Mouse (Mus musculus): ENCODE data around the gene Alyref. TPM values are rescaled to one million over a fixed set of nuclear protein-coding genes. Genes with fewer than 3 reads are reported as not detected.
A peak's percentile ranks its signal among the peaks of the same experiment; 100 is the strongest.

The Alyref gene
- polyA plus RNA-seq, 1 experiment from 2014 or later = 686 TPM

- Histone ChIP-seq H3K9ac (ENCODE audit: low read depth, low read length) (peak overlapping the region; percentile 96), H3K4me1 (replicated peaks; ENCODE audit: control insufficient read depth, insufficient read depth, low read length) (peaks cover 14% of the 10 kb centered on the region; the same call in 1 of the 2 replicates), H3K4me2 (replicated peaks; ENCODE audit: low read depth, low read length) (peak overlapping the region; percentile 86), H3K36me3 (ENCODE audit: control insufficient read depth, insufficient read depth, low read length) (peaks cover 19% of the 10 kb centered on the region), H3K27ac (ENCODE audit: low read depth, low read length) (no peak overlapping the region), H3K4me3 (ENCODE audit: low read depth, low read length) (peak overlapping the region; percentile 99), H3K27me3 (ENCODE audit: control insufficient read depth, insufficient read depth, low read length) (no peaks in the 10 kb centered on the region), H3K9me3 (ENCODE audit: control insufficient read depth, low read length) (no peaks in the 10 kb centered on the region)
- no peak for ATAC-seq (ENCODE audit: low FRiP score)
- WGBS = 49% methylated on average over 5 of the region's 5 CpGs
- no peak for DNase-seq (ENCODE audit: low spot score)
Measured at GRCm38 (mm10) chr11:120574278-120574600, 23.9 kb downstream of the Alyref start.

GRCm38 (mm10) chr11:120573585-120574277, 24.4 kb downstream of the Alyref start:
- H3K36me3 ChIP-seq (ENCODE audit: control insufficient read depth, insufficient read depth, low read length) = peaks cover 14% of the 10 kb centered on the region
- DNase-seq (ENCODE audit: low spot score) (no peak), ATAC-seq (ENCODE audit: low FRiP score) (no peak)
- H3K9me3 ChIP-seq (ENCODE audit: control insufficient read depth, low read length) = no peaks in the 10 kb centered on the region
- H3K4me3 ChIP-seq (ENCODE audit: low read depth, low read length) = peak overlapping the region; percentile 99
- peak overlapping the region; percentile 86 for H3K4me2 ChIP-seq (replicated peaks; ENCODE audit: low read depth, low read length)
- peak overlapping the region; percentile 96 for H3K9ac ChIP-seq (ENCODE audit: low read depth, low read length)
- under 1% methylated on average over 23 of the region's 23 CpGs for WGBS
- H3K27me3 ChIP-seq (ENCODE audit: control insufficient read depth, insufficient read depth, low read length) = no peaks in the 10 kb centered on the region
- H3K27ac ChIP-seq (ENCODE audit: low read depth, low read length) = peak overlapping the region; percentile 89
- H3K4me1 ChIP-seq (replicated peaks; ENCODE audit: control insufficient read depth, insufficient read depth, low read length) = peaks cover 14% of the 10 kb centered on the region; the same call in 1 of the 2 replicates

- H3K4me2 ChIP-seq (replicated peaks; ENCODE audit: low read depth, low read length) = peak within 1 kb of the TSS; percentile 86
- peaks cover 14% of the 10 kb centered on the region; the same call in 1 of the 2 replicates for H3K4me1 ChIP-seq (replicated peaks; ENCODE audit: control insufficient read depth, insufficient read depth, low read length)
- ATAC-seq (ENCODE audit: low FRiP score) = peak; percentile 97
- H3K9ac ChIP-seq (ENCODE audit: low read depth, low read length) = peak within 1 kb of the TSS; percentile 96
- peak within 1 kb of the TSS; percentile 89 for H3K27ac ChIP-seq (ENCODE audit: low read depth, low read length)
- under 1% methylated on average over 83 of the region's 94 CpGs for WGBS
- H3K36me3 ChIP-seq (ENCODE audit: control insufficient read depth, insufficient read depth, low read length) = peaks cover 11% of the 10 kb centered on the region
- no peaks in the 10 kb centered on the region for H3K27me3 ChIP-seq (ENCODE audit: control insufficient read depth, insufficient read depth, low read length)
- H3K9me3 ChIP-seq (ENCODE audit: control insufficient read depth, low read length) = no peaks in the 10 kb centered on the region
- H3K4me3 ChIP-seq (ENCODE audit: low read depth, low read length) = peak within 1 kb of the TSS; percentile 99
- peak; percentile 100 for DNase-seq (ENCODE audit: low spot score)
Measured at GRCm38 (mm10) chr11:120572752-120573584, 25.2 kb downstream of the Alyref start, which contains the start of gene P4hb. P4hb (minus strand) TSS chr11:120573253.

GRCm38 (mm10) chr11:120572417-120572751, 25.8 kb downstream of the Alyref start:
- DNase-seq (ENCODE audit: low spot score) (no peak), ATAC-seq (ENCODE audit: low FRiP score) (peak; percentile 33)
- Histone ChIP-seq H3K27me3 (ENCODE audit: control insufficient read depth, insufficient read depth, low read length) (no peaks in the 10 kb centered on the region), H3K4me1 (replicated peaks; ENCODE audit: control insufficient read depth, insufficient read depth, low read length) (peaks cover 14% of the 10 kb centered on the region; the same call in 1 of the 2 replicates), H3K36me3 (ENCODE audit: control insufficient read depth, insufficient read depth, low read length) (peaks cover 12% of the 10 kb centered on the region), H3K27ac (ENCODE audit: low read depth, low read length) (peak overlapping the region; percentile 89), H3K9ac (ENCODE audit: low read depth, low read length) (peak overlapping the region; percentile 96), H3K4me2 (replicated peaks; ENCODE audit: low read depth, low read length) (peak overlapping the region; percentile 86), H3K9me3 (ENCODE audit: control insufficient read depth, low read length) (no peaks in the 10 kb centered on the region), H3K4me3 (ENCODE audit: low read depth, low read length) (peak overlapping the region; percentile 99)
- WGBS = 0% methylated on average over 22 of the region's 24 CpGs

- no peaks in the 10 kb centered on the region for H3K9me3 ChIP-seq (ENCODE audit: control insufficient read depth, low read length)
- DNase-seq (ENCODE audit: low spot score) = no peak
- H3K4me2 ChIP-seq (replicated peaks; ENCODE audit: low read depth, low read length) = peak overlapping the region; percentile 86
Measured at GRCm38 (mm10) chr11:120571754-120572416, 26.3 kb downstream of the Alyref start.

GRCm38 (mm10) chr11:120571122-120571521, 27.0 kb downstream of the Alyref start:
- WGBS = 90% methylated on average over 3 of the region's 3 CpGs

More at GRCm38 (mm10) chr11:120571754-120572416, 26.3 kb downstream of the Alyref start:
- Histone ChIP-seq H3K36me3 (ENCODE audit: control insufficient read depth, insufficient read depth, low read length) (peaks cover 13% of the 10 kb centered on the region), H3K9ac (ENCODE audit: low read depth, low read length) (peak overlapping the region; percentile 96), H3K27me3 (ENCODE audit: control insufficient read depth, insufficient read depth, low read length) (no peaks in the 10 kb centered on the region), H3K4me3 (ENCODE audit: low read depth, low read length) (peak overlapping the region; percentile 99), H3K27ac (ENCODE audit: low read depth, low read length) (peak overlapping the region; percentile 89), H3K4me1 (replicated peaks; ENCODE audit: control insufficient read depth, insufficient read depth, low read length) (peaks cover 14% of the 10 kb centered on the region; the same call in 1 of the 2 replicates)
- no peak for ATAC-seq (ENCODE audit: low FRiP score)
- 19% methylated on average over 11 of the region's 11 CpGs for WGBS

GRCm38 (mm10) chr11:120568324-120568723, 29.8 kb downstream of the Alyref start:
- Histone ChIP-seq H3K27me3 (ENCODE audit: control insufficient read depth, insufficient read depth, low read length) (no peaks in the 10 kb centered on the region), H3K4me1 (replicated peaks; ENCODE audit: control insufficient read depth, insufficient read depth, low read length) (peaks cover 8% of the 10 kb centered on the region; the same call in 1 of the 2 replicates), H3K27ac (ENCODE audit: low read depth, low read length) (no peak overlapping the region), H3K4me3 (ENCODE audit: low read depth, low read length) (no peak overlapping the region), H3K36me3 (ENCODE audit: control insufficient read depth, insufficient read depth, low read length) (peaks cover 23% of the 10 kb centered on the region), H3K9ac (ENCODE audit: low read depth, low read length) (no peak overlapping the region), H3K4me2 (replicated peaks; ENCODE audit: low read depth, low read length) (no peak overlapping the region), H3K9me3 (ENCODE audit: control insufficient read depth, low read length) (no peaks in the 10 kb centered on the region)
- ATAC-seq (ENCODE audit: low FRiP score) = no peak
- 96% methylated on average over 6 of the region's 6 CpGs for WGBS
- DNase-seq (ENCODE audit: low spot score) = no peak

More at GRCm38 (mm10) chr11:120571122-120571521, 27.0 kb downstream of the Alyref start:
- Histone ChIP-seq H3K9me3 (ENCODE audit: control insufficient read depth, low read length) (no peaks in the 10 kb centered on the region), H3K36me3 (ENCODE audit: control insufficient read depth, insufficient read depth, low read length) (peaks cover 15% of the 10 kb centered on the region), H3K4me1 (replicated peaks; ENCODE audit: control insufficient read depth, insufficient read depth, low read length) (peaks cover 14% of the 10 kb centered on the region; the same call in 1 of the 2 replicates), H3K9ac (ENCODE audit: low read depth, low read length) (peak overlapping the region; percentile 96; the same call in 1 of the 2 replicates), H3K27me3 (ENCODE audit: control insufficient read depth, insufficient read depth, low read length) (no peaks in the 10 kb centered on the region), H3K4me3 (ENCODE audit: low read depth, low read length) (peak overlapping the region; percentile 99; the same call in 1 of the 2 replicates), H3K27ac (ENCODE audit: low read depth, low read length) (no peak overlapping the region), H3K4me2 (replicated peaks; ENCODE audit: low read depth, low read length) (peak overlapping the region; percentile 86; the same call in 1 of the 2 replicates)
- ATAC-seq (ENCODE audit: low FRiP score) (no peak), DNase-seq (ENCODE audit: low spot score) (no peak)

- Histone ChIP-seq H3K9ac (ENCODE audit: low read depth, low read length) (no peak overlapping the region), H3K4me3 (ENCODE audit: low read depth, low read length) (no peak overlapping the region), H3K27me3 (ENCODE audit: control insufficient read depth, insufficient read depth, low read length) (no peaks in the 10 kb centered on the region), H3K36me3 (ENCODE audit: control insufficient read depth, insufficient read depth, low read length) (peaks cover 41% of the 10 kb centered on the region), H3K4me2 (replicated peaks; ENCODE audit: low read depth, low read length) (no peak overlapping the region), H3K4me1 (replicated peaks; ENCODE audit: control insufficient read depth, insufficient read depth, low read length) (no peaks in the 10 kb centered on the region), H3K27ac (ENCODE audit: low read depth, low read length) (no peak overlapping the region), H3K9me3 (ENCODE audit: control insufficient read depth, low read length) (no peaks in the 10 kb centered on the region)
- ATAC-seq (ENCODE audit: low FRiP score) = no peak
- no peak for DNase-seq (ENCODE audit: low spot score)
- 87% methylated on average over 9 of the region's 9 CpGs for WGBS
Measured at GRCm38 (mm10) chr11:120565114-120565513, 33.1 kb downstream of the Alyref start.

Data from hindbrain, embryonic 11.5 days (tissue).